Mouse (Mus musculus) heart, adult 9 months (tissue): Measurements from ENCODE around the gene Iqgap1.

ENCODE experiments used
- DNase-seq, 2 experiments: peaks; one replicate each; pipeline ENCODE4 v3.0.0; 2022; ENCODE audit warnings: low spot score in 2 of 2

Gene Iqgap1

DNA sequence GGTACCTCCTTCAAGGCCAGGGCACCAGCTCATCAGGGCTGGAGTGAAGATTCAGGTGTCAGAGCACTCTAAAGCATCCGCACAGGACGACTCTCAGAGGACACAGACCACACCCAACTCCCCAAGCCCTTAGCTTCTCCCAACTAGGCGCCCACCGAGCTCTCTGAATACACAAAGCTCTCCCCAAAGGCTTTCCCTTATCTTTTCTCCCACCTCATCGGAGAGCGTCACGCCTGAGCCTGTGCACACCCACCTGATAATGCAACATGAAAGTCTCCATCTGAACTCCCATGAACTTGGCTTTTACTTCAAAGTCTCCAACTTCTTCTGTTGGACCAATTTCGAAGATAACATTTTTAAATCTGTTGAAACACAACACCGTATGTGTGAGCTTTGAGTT is 109.0 kb downstream of the Iqgap1 start:
- DNase-seq, result no peak

DNA sequence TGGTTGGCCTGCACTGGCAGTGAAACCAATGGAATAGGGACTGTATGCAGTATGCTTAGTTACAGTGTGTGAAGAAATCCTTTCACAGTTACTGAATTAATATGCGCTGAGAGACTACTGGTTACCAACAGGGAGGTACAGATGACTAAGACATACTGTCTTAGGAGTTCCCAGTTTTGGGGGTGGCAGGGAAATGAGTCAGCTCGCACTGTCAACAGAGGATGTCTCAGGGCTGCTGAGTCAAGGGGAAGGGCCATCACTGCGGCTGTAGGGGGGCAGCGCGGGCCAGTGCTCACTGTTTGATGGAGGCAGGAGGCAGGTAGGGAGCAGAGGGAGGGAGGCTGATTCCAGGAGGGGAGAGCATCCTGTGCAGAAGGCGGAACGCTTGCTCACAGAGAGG is 110.5 kb downstream of the Iqgap1 start:
- no peak for DNase-seq

DNA sequence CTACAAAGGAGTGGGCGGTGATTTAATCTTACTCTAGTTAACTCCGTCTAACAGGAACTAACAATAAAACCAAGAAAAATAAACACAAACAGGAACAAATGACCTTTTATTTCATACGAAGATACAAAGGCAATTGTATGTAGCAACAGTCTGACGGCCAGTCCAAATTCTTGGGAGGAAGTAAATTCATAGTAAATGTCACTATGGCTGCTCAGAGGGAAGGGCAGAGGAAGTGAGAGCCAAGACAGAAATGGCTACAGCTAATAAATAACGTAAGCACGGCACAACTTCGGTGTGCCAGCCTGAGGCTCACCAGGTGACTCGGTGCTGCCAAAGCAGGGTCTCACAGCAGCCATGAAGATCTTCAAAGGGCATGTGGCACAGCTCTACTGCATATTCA is 114.3 kb downstream of the Iqgap1 start:
- DNase-seq, result no peak

DNA sequence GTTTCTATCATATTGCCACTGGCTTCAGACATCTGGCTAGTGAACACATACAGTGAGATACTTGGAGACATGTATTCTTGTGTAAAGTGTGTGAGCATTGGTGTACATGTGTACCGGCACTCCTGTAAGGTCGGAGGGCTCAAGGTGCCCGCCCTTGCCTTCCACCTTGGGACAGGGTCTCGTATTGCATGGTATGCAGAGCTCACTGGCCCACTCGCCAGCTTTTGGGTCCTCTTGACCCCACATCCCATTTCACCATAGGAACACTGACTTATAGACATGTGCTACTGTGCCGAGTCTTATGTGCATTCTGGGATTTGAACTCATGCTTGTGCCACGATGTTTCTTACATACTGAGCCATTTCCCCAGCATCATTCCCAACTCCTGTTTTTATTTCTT is 115.4 kb downstream of the Iqgap1 start:
- DNase-seq, result no peak

DNA sequence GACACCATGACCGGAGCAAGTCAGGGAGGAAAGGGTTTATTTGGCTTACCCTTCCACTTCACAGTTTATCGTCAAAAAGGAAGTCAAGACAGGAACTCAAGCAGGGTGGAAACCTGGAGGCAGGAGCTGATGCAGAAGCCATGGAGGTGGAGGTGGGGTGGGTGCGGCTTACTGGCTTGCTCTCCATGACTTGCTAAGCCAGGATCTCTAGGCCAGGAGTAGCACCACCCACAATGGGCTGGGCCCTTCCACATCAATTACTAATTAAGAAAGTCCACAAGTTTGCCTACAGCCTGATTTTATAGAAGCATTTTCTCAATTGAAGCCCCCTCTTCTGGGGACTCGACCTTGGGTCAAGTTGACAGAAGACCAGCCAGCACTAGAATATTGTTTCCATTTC is 121.7 kb downstream of the Iqgap1 start:
- no peak for DNase-seq

DNA sequence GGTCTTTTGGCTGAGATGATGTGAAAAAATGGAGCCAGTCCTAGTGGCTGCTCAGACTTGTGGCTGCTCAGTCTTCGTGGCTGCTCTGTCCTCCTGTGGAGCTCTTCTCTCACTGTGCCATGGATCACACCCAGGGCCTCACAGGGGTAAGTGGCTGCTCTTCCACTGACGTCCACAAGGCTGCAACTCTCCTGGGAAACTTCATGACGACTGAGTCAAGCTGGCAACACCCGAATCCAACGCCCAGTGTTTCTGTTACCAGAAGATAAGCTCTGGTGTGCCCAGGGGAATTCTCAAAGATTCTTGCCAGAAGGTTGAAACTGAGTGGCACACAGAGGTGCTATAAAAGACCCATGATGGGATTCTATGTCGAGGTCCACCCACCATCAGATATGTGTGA is 123.3 kb downstream of the Iqgap1 start:
- DNase-seq, result no peak

DNA sequence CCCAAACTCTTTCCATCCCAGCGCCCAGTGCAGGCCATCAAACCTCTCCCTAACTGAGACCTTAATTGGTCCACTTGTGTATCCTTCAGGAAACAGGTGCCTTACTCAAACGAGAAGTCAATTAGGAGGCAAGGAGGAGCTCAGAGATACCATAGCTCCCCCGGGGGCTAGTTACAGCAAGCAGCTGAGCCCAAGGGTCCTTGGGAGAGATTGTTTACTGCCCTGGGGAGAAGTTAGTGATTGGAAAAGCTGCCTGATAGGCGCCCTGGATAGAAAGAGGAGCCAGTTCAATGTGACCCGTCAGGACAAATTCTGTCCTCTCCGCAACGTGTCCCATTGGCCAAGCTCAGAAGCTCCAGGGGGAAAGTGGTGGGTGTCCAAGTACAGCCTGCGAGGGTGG is 126.1 kb downstream of the Iqgap1 start:
- DNase-seq, result no peak

DNA sequence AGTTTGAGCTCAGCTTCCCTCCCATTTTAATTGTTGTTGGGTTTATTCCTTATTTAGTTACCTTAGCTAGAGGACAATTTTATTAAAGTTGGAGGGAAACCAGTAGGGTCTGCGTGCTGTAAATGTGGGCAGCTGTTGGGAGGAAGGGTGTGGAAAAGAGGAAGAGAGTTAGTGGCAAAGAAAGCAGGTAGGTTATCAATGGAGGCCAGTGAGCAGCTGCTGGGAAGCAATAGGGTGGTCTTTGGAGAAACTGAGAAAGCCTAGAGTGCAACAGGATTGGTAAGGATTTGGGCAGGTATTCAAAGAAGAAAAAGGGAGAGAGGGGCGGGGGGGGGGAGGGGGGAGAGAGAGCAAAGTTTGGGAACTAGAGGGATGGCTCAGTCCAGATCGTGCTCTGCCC is 126.8 kb downstream of the Iqgap1 start:
- DNase-seq, result no peak

DNA sequence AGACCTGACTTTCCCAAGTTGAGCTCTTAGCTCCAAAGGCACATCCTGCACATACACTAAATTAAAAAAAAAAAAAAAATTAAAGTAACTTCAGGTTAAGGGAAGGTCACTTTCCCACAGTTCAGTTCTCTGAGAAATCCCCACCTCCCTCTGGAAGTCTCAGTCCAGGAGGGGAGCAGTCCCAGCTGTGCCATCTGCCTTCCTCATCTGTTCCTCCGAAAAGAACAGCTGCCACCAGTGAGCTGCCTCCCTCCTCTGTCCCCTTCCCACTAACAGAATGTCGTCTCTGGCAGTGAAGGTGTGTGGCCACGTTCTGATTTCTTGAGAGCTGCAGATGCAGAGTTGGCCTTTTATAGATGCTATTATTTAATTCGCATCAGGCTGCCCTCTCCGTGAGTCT is 127.9 kb downstream of the Iqgap1 start:
- DNase-seq, result no peak

DNA sequence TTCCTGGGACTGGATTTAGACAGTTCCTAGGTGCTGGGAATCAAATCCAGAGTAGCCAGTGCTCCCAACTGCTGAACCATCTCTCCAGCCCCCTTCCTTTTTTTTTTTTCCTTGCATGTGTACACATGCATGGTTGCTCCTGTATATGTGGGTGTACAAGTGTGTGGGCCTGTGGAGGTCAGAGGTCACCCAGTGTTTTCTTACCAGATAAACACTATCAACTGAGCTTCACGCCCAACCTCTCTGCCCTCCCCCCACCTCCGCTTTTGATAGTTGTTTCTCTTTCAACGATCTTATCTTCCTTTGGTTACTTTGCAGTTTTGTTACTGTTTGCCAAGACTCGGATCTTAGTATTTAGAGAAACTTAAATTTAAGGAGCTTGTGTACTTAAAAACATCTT is 128.9 kb downstream of the Iqgap1 start:
- DNase-seq, result no peak

DNA sequence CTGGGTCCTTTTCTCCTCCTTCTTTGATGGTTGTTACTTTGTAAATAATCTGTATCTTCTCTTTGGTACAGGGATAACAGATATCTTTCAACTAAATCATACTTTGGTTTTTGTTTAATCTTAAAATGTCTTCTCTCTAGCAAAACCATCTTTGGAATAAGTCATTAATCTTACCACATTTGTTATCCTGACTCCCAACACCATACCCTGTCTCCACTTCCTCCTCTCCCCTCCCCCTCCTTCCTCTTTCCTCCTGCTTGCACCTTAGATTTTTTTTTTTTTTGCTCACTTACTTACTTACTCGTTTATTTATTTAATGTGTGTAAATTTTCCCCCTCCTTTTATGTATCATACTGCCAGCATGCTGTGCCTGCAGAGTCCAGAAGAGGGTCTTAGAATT is 129.4 kb downstream of the Iqgap1 start:
- DNase-seq, result no peak

DNA sequence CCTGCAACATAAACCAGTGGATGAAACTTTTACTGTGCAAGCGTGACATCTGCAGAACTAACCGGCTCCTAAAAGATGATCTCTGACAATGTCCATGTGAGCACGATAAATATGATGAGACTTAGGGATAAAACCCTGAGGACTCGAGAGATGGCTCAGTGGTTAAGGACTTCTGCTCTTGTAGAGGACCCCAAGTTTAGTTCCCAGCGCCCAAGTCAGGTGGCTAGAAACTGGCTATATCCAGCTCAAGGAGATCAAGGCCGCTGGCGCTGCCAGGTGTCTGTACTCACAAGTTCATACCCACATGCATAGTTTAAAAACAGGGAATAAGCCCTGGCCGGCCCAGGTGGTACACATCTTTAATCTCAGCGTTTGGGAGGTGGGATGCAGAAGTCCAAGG is 133.3 kb downstream of the Iqgap1 start:
- no peak for DNase-seq

DNA sequence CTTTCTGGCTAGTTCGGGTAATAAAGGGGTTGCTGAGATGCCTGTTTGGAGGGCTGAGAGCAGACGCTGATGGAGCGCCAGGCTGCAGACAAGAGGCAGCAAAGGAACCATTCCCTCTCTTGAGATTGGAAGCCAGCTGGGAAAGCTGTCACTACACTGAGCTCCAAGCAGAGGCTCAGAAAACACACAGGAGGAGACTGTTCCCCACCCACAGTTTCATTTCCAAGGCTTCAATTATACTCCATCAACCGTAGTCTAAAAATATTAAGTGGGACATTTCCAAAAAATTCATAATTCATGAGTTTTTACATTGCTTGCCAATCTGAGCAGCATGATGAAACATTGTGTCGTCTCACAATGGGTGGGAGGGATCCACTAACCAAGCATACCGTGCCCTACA is 134.6 kb downstream of the Iqgap1 start:
- no peak for DNase-seq

DNA sequence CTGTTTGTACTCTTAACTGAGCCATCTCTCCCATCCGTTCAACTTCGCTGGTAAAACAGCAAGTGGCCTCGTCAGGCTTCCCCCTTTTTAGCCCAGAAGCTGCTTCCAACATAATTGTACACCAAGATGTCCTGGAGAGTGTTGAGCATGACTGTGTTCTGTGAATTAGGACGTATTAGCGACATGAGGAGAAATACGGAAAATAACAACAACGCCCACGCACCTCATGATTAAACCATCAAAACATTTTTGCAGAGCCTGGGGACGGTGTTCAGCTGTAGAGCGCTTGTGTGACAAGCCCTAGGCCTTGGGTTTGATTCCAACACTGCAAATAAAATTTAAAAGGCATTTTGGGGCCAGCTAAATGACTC is 136.6 kb downstream of the Iqgap1 start:
- DNase-seq, result peak; percentile 37 to 54

DNA sequence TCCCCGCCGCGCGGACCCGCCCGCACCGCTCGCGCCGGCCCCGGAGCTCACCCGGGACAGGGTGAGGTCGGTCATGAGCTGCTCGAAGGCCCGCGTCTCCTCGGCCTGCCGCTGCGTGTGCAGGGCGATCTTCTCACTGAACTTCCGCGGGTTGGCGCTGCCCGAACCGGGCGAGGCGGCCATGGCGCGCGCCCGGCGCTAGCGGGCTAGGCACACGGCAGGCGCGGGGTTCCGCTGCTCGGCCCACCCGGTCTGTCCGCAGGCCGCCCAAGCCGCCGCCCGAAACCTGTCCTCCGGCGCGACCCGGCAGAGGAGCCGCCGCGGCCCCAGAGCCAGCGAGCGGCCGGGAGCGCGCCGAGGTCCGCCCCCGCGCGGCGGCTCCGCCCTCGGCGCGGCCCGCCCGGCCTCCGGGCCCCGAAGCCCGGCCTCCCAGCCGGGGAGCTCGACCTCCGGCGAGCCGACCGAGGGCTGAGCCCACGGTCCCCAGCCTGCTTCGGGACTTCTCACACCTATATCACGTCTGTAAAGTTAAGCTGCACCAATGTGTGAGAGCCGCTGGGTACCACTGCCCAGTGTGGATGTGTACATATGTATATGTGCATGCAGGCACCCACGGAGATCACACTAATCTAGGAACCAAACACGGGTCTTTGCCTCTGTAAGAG is 137.1 kb downstream of the Iqgap1 start, which contains the start of gene Crtc3:
Gene Crtc3 (minus strand): TSS at position 322 of the 665 bp plus-strand sequence.
- peak; percentile 73 to 75 for DNase-seq

DNA sequence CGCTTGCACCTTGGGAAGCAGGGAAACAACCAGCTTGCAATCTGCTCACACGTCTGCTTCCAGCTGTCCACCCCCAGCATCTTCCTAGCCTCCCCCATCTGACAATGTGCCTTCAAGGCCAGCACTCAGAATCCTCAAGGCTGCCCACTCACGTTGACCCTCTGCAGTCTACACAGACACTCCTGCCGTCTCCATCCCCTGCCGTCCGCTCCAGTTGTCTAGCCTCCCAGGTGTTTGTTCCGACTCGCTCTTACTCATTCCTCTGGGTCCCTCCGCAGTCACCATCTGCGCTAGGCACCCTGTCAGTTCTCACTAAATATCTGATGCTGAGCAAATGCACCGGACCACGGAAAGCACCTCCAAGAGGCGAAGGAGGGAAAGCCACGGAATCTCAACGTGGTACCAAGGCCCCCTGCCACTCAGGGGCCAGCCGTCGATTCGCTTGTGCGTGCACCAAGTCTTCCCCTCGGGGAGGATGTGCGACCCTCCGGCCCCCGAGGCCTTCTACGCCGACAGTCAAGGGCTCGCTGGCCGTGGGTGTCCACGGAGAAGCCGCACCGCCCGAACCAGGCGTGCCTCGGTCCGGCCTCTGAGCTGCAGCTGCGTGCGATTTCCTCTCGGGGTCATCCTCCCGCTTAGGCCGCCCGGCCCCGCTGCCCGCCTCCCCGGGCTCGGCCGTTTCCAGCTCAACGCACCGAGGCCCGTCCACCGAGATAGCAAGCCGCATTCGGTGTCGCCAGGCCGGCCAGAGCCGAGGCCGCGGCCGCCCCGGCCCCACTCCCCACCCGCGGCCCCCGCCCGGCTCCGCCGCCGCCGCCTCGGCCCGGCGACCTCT is 137.8 kb downstream of the Iqgap1 start:
- DNase-seq, result peak; percentile 55 to 60

DNA sequence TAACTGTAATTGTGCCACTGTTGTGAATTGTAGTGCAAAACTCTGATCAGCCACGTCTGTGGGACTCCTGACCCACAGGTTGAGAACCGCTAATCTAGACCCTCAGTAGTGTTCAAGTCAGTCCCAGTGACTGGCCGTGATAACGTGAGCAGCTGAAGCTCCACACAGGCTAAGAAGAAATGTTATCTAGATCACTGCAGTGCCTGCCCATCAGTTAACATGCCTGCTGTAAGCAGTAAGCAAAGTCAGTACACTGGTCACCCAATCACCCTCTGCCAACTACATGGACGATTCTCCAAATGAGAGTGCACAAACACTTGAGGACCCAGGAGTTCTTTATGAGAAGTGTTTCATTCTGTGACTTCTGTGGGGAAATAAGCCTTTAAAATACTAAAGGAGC is 140.1 kb downstream of the Iqgap1 start:
- no peak for DNase-seq

DNA sequence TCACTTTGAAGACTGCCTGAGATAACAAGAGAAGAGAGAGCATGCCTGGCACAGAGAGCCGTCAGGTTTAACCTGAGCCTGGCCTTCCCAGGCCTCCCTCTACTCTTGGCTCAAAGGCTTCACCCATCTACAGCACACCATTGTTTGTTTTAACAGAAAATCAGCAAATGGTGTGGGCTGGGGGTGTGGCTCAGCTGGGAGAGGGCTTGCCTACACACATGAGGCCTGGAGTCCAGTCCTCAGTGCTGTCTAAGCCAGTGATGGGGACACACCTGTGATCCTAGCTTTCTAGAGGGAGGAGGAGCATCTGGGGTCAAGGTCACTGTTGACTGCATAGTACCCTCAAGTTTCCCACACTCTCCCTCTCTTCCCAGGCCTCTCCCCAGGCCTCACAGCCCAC is 143.1 kb downstream of the Iqgap1 start:
- DNase-seq, result no peak

DNA sequence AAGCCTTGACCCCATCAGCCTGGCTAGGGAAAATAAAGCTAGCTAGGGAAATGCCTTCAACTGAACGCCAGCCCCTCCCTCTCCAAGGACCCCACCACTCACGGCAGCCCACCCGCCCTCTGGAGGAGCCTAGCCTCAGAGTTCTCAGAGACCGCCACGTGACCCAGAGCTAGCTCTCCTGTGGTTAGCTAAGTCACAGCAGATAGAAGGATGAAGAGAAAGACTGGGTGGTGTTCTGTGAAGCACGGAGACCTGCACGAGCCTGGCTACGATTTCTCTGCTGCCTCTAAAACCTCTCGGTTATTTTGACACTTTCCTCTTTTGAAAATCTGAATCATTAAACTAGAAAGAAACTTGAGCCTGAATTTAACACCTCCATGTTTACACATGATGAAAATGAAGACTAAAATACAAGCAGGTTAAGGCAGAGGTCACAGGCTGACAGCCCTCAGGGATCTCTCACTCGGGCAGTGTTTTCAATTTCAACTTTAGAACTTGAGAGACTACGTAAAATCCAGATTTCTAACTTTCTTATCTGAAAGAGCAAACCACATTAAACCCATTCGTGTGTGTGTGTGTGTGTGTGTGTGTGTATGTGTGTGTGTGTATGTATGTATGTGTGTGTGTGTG is 145.4 kb downstream of the Iqgap1 start:
- no peak for DNase-seq

DNA sequence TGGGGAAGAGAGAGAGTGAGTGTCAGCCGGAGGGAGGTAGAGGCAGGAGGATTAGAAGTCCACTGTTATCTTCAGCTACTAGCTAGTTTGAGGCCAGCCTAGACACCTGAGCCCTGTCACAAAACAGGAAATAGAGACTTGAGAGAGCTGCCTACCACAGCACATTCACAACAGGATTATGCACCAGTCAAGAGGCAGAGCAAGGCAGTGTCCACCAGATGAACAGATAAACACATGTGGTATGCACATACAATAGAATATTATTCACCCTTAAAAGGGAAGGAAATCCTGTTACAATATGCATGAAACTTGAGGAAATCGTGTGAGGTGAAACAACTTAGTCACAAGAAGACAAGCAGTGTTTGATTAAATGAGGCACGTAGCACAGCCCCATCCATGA is 153.5 kb downstream of the Iqgap1 start:
- no peak for DNase-seq

DNA sequence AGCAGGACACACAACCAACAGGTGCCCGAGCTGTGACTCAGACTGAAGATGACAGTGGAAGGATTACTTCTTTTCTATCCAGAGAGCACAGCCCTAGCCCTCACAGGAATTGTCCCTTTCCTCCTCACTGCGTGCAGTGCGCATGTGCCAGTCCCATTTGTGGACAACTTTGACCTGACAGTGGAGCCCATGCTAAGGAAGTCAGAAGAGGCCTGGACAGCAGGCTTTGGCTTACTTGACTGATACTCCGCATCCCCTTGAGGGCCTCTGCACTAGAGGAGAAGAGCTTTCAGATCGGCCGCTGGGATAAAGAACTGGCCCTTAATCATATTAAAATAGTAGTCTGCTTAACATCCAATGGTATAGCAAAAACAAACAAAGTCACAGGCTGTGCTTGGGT is 154.9 kb downstream of the Iqgap1 start:
- DNase-seq, result no peak

DNA sequence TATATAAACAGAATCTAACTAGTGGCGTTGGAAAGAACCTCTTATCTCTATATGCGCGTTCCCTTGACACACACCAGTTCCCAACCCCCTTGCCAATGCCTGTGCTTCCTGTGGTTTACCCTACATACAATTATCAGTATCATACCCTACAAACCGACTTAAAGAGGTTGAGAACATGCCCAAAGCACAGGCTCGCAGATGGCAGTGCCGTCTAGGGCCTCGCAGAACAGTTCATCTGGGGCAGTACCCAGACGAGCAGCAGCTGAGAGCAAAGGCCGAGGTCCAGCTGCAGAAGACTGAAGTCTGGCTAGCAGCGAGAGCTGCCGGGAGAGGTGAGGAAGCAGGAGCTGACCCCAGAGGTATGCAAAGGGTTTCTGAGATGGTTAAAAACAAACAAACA is 158.6 kb downstream of the Iqgap1 start:
- DNase-seq, result no peak
